Mouse (Mus musculus) limb, embryonic 14.5 days (tissue): ENCODE measurements at regions not wholly inside any gene's neighbourhood (a gene's known extent, or its start where the extent isn't known, plus 50 kb on each side); places are given as distances from the start of the nearest gene placed in this dataset.

Experiments
- ATAC-seq: fragments of 200-750 bp; cut with Nextera tagmentation; 2 replicates; pipeline ENCODE4 v1.8.0; 2017; ENCODE audit warnings: low read depth, moderate number of reproducible peaks, moderate TSS enrichment; ENCODE audit not compliant: low FRiP score
- DNase-seq: peaks from one replicate; pipeline ENCODE4 v3.0.0-alpha.2; 2015; ENCODE audit warnings: low spot score
- H3K27ac ChIP-seq: fragments of 300-500 bp; sonication (generic); replicated peaks from 2 replicates; pipeline ENCODE4 v1.5.1; 2014; ENCODE audit warnings: low read depth, mild to moderate bottlenecking, low read length, moderate library complexity, mixed read lengths
- H3K27me3 ChIP-seq: fragments of 300-500 bp; sonication (generic); 2 replicates; pipeline ENCODE4 v1.6.1; 2014; ENCODE audit warnings: low read length, mixed read lengths; ENCODE audit not compliant: control insufficient read depth, insufficient read depth
- H3K36me3 ChIP-seq: fragments of 300-500 bp; sonication (generic); 2 replicates; pipeline ENCODE4 v1.6.1; 2014; ENCODE audit warnings: mild to moderate bottlenecking, low read length, moderate library complexity, mixed read lengths; ENCODE audit not compliant: control insufficient read depth, insufficient read depth
- H3K4me1 ChIP-seq: fragments of 300-500 bp; sonication (generic); 2 replicates; pipeline ENCODE4 v1.6.1; 2014; ENCODE audit warnings: antibody characterized with exemption, low read length, mixed read lengths; ENCODE audit not compliant: control insufficient read depth, insufficient read depth
- H3K4me2 ChIP-seq: fragments of 300-500 bp; sonication (generic); replicated peaks from 2 replicates; pipeline ENCODE4 v1.6.1; 2014; ENCODE audit warnings: low read depth, mild to moderate bottlenecking, low read length, moderate library complexity; ENCODE audit not compliant: severe bottlenecking
- H3K4me3 ChIP-seq: fragments of 300-500 bp; sonication (generic); replicated peaks from 2 replicates; pipeline ENCODE4 v1.5.1; 2014; ENCODE audit warnings: low read length
- H3K9ac ChIP-seq: fragments of 300-500 bp; sonication (generic); 2 replicates; pipeline ENCODE4 v1.6.1; 2014; ENCODE audit warnings: mild to moderate bottlenecking, low read depth, low read length, moderate library complexity; ENCODE audit not compliant: severe bottlenecking
- H3K9me3 ChIP-seq: fragments of 300-500 bp; sonication (generic); 2 replicates; pipeline ENCODE4 v1.6.1; 2016; ENCODE audit warnings: low read length; ENCODE audit not compliant: control insufficient read depth
- POLR2A ChIP-seq: fragments of 200-500 bp; IDR thresholded peaks from 2 replicates; pipeline ENCODE4 v1.8.0; 2012; ENCODE audit warnings: inconsistent platforms, mild to moderate bottlenecking, moderate library complexity, borderline replicate concordance; ENCODE audit not compliant: insufficient read depth, insufficient read length; ENCODE audit errors: extremely low read depth
- WGBS: fragments of 180-500 bp; shearing (Covaris S2); extraction: QIAGEN DNeasy Blood & Tissue Kit; methylation state at CpG from one replicate; pipeline ENCODE4 v1.1.7; 2014; 5-methylcytosine and 5-hydroxymethylcytosine counted together

GRCm38 (mm10) chr8:12162921-12163705 lies 115.5 kb upstream of the A230072I06Rik start:
- no peak for TF ChIP-seq POLR2A
- Histone ChIP-seq H3K4me3 (peak overlapping the region; percentile 26), H3K27me3 (no peaks in the 10 kb centered on the region), H3K9ac (0 out of 2 replicates have a peak overlapping the region, but pooled peaks have one; percentile 32), H3K36me3 (no peaks in the 10 kb centered on the region), H3K9me3 (no peaks in the 10 kb centered on the region), H3K27ac (no peak overlapping the region), H3K4me1 (peaks cover 8% of the 10 kb centered on the region), H3K4me2 (peak overlapping the region; percentile 43)
- ATAC-seq = no peak
- 16% methylated on average over 22 of the region's 22 CpGs for WGBS
- peak; percentile 15 for DNase-seq

GRCm38 (mm10) chr8:12165487-12166152 lies 113.0 kb upstream of the A230072I06Rik start:
- Histone ChIP-seq H3K9me3 (no peaks in the 10 kb centered on the region), H3K36me3 (no peaks in the 10 kb centered on the region), H3K9ac (no peak overlapping the region), H3K27ac (no peak overlapping the region), H3K4me2 (no peak overlapping the region), H3K4me3 (no peak overlapping the region), H3K4me1 (peaks cover 8% of the 10 kb centered on the region), H3K27me3 (no peaks in the 10 kb centered on the region)
- DNase-seq = no peak
- no peak for ATAC-seq
- 58% methylated on average over 23 of the region's 23 CpGs for WGBS
- no peak for TF ChIP-seq POLR2A

GRCm38 (mm10) chr8:12171788-12172187 lies 106.8 kb upstream of the A230072I06Rik start:
- H3K9me3 ChIP-seq = no peaks in the 10 kb centered on the region
- no peak overlapping the region for H3K4me3 ChIP-seq
- DNase-seq (no peak), ATAC-seq (no peak)
- no peak overlapping the region for H3K9ac ChIP-seq
- no peaks in the 10 kb centered on the region; the same call in 1 of the 2 replicates for H3K27me3 ChIP-seq
- WGBS = 69% methylated on average over 12 of the region's 12 CpGs
- no peaks in the 10 kb centered on the region for H3K36me3 ChIP-seq
- no peak overlapping the region for H3K4me2 ChIP-seq
- H3K4me1 ChIP-seq = peaks cover 13% of the 10 kb centered on the region
- no peak for TF ChIP-seq POLR2A
- H3K27ac ChIP-seq = no peak overlapping the region

- ATAC-seq (no peak), DNase-seq (no peak)
- H3K4me2 ChIP-seq = no peak overlapping the region
- no peaks in the 10 kb centered on the region for H3K36me3 ChIP-seq
- peaks cover 13% of the 10 kb centered on the region for H3K4me1 ChIP-seq
- 63% methylated on average over 13 of the region's 13 CpGs for WGBS
- no peak overlapping the region for H3K27ac ChIP-seq
- H3K27me3 ChIP-seq = no peaks in the 10 kb centered on the region; the same call in 1 of the 2 replicates
- no peaks in the 10 kb centered on the region for H3K9me3 ChIP-seq
- TF ChIP-seq POLR2A = no peak
- H3K9ac ChIP-seq = no peak overlapping the region
- no peak overlapping the region for H3K4me3 ChIP-seq
Observed at GRCm38 (mm10) chr8:12175496-12175895, 103.1 kb upstream of the A230072I06Rik start.

GRCm38 (mm10) chr8:12184666-12185065 lies 94.0 kb upstream of the A230072I06Rik start:
- no peak for TF ChIP-seq POLR2A
- Histone ChIP-seq H3K4me3 (no peak overlapping the region), H3K9ac (no peak overlapping the region), H3K36me3 (no peaks in the 10 kb centered on the region), H3K27me3 (no peaks in the 10 kb centered on the region), H3K27ac (no peak overlapping the region), H3K4me2 (no peak overlapping the region), H3K4me1 (no peaks in the 10 kb centered on the region), H3K9me3 (no peaks in the 10 kb centered on the region)
- DNase-seq (no peak), ATAC-seq (no peak)
- WGBS = 78% methylated on average over 4 of the region's 4 CpGs
